Mouse (Mus musculus) embryonic fibroblast, embryonic 13.5 days (primary cell): ENCODE data around the gene Chrna3. TPM values are rescaled to one million over a fixed set of nuclear protein-coding genes. Genes with fewer than 3 reads are reported as not detected.

Source experiments
- H3K27ac ChIP-seq: 2 replicates; pipeline ENCODE4 v1.5.1; 2012; ENCODE audit warnings: low read length, control low read depth, inconsistent platforms; ENCODE audit not compliant: insufficient read depth
- H3K4me1 ChIP-seq: 2 replicates; pipeline ENCODE4 v1.6.1; 2011; ENCODE audit warnings: low read length; ENCODE audit not compliant: control insufficient read depth, insufficient read depth
- H3K4me3 ChIP-seq: 2 replicates; pipeline ENCODE4 v1.5.1; 2011; ENCODE audit warnings: mild to moderate bottlenecking, control low read depth, low read length; ENCODE audit not compliant: insufficient read depth
- CTCF ChIP-seq: IDR thresholded peaks from 2 replicates; pipeline ENCODE4 v1.5.1; 2011; ENCODE audit warnings: mild to moderate bottlenecking, control low read depth, low read length, moderate library complexity, borderline replicate concordance; ENCODE audit not compliant: insufficient read depth
- POLR2A ChIP-seq: IDR thresholded peaks from 2 replicates; pipeline ENCODE4 v1.6.1; 2011; ENCODE audit warnings: low read depth, mild to moderate bottlenecking, control low read depth, low read length, moderate library complexity
- polyA plus RNA-seq: library from polyadenylated mRNA; stranded (reverse); fragments of >200 nt; gene quantifications from 2 replicates; pipeline ENCODE4 v1.2.4, GENCODE M21; 2011; ENCODE audit warnings: low read depth; ENCODE audit not compliant: missing spikeins, insufficient read length

The Chrna3 gene
- polyA plus RNA-seq, 1 experiment, result not detected

- Histone ChIP-seq H3K4me1 (no peaks in the 10 kb centered on the region), H3K4me3 (no peak overlapping the region), H3K27ac (no peak overlapping the region)
- no peak for TF ChIP-seq POLR2A
Measured at GRCm38 (mm10) chr9:55041389-55041788, 15.0 kb upstream of the Chrna3 start.

GRCm38 (mm10) chr9:55039983-55040382, 13.6 kb upstream of the Chrna3 start:
- H3K4me3 ChIP-seq, result no peak overlapping the region
- H3K27ac ChIP-seq, result no peak overlapping the region
- TF ChIP-seq CTCF (no peak), POLR2A (no peak)
- no peaks in the 10 kb centered on the region for H3K4me1 ChIP-seq

- TF ChIP-seq POLR2A (no peak), CTCF (no peak)
- Histone ChIP-seq H3K4me1 (no peaks in the 10 kb centered on the region), H3K4me3 (no peak overlapping the region), H3K27ac (no peak overlapping the region)
Measured at GRCm38 (mm10) chr9:55038948-55039347, 12.6 kb upstream of the Chrna3 start.

- Histone ChIP-seq H3K27ac (no peak overlapping the region), H3K4me3 (no peak overlapping the region), H3K4me1 (no peaks in the 10 kb centered on the region)
- TF ChIP-seq POLR2A (no peak), CTCF (no peak)
Measured at GRCm38 (mm10) chr9:55031435-55032167, 5.2 kb upstream of the Chrna3 start.

GRCm38 (mm10) chr9:55025534-55026274, 658 bp downstream of the Chrna3 start:
- H3K4me3 ChIP-seq, result no peak overlapping the region
- no peaks in the 10 kb centered on the region for H3K4me1 ChIP-seq
- no peak overlapping the region for H3K27ac ChIP-seq
- TF ChIP-seq POLR2A, result no peak
- TF ChIP-seq CTCF, result no peak

- H3K4me1 ChIP-seq, result no peaks in the 10 kb centered on the region
- TF ChIP-seq POLR2A, result no peak
- TF ChIP-seq CTCF, result peak; percentile 48; the same call in 1 of the 2 replicates
- H3K27ac ChIP-seq, result no peak overlapping the region
- H3K4me3 ChIP-seq, result no peak overlapping the region
Measured at GRCm38 (mm10) chr9:55023902-55024583, 2.3 kb downstream of the Chrna3 start.

- Histone ChIP-seq H3K4me1 (no peaks in the 10 kb centered on the region), H3K27ac (no peak overlapping the region), H3K4me3 (no peak overlapping the region)
- TF ChIP-seq POLR2A (no peak), CTCF (no peak)
Measured at GRCm38 (mm10) chr9:55023326-55023725, 3.0 kb downstream of the Chrna3 start.

- TF ChIP-seq POLR2A, result no peak
- no peak for TF ChIP-seq CTCF
- Histone ChIP-seq H3K4me3 (no peak overlapping the region), H3K27ac (no peak overlapping the region), H3K4me1 (no peaks in the 10 kb centered on the region)
Measured at GRCm38 (mm10) chr9:55016926-55017325, 9.4 kb downstream of the Chrna3 start.

- Histone ChIP-seq H3K4me3 (no peak overlapping the region), H3K27ac (no peak overlapping the region), H3K4me1 (no peaks in the 10 kb centered on the region; the same call in 1 of the 2 replicates)
- no peak for TF ChIP-seq CTCF
- TF ChIP-seq POLR2A, result no peak
Measured at GRCm38 (mm10) chr9:55010588-55011350, 15.6 kb downstream of the Chrna3 start.
